Mouse (Mus musculus) ES-Bruce4 (cell line): ENCODE data around the gene Phlpp2.

Experiments
- EP300 ChIP-seq: IDR thresholded peaks from 2 replicates; pipeline ENCODE4 v1.6.1; 2011; ENCODE audit warnings: low read depth, low read length; ENCODE audit not compliant: insufficient read depth
- POLR2A ChIP-seq: IDR thresholded peaks from one replicate; pipeline ENCODE4 v1.8.1; 2011; ENCODE audit warnings: low read length; ENCODE audit not compliant: insufficient read depth

DNA sequence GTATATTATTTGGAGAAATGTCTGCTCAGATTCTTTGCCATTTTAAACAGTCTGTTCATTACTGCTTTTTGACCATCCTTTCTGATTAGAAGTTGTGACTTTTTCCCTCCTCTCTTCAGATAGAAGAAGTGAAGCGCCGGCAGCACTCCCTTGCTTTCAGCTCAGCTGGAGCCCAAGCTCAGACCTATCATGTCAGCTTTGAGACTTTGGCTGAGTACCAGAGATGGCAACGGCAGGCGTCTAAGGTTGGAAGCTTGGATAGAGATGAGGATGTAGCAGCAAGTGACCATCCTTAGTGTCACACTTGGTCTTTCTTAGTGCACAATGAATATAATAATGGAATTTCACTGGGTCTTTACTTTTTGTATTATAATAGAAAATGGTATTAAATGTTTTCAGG, 39.0 kb downstream of the Phlpp2 start:
- TF ChIP-seq EP300 = no peak
- TF ChIP-seq POLR2A = no peak
